Mouse (Mus musculus): Measurements from ENCODE around the gene Gng2. TPM values are rescaled to one million over a fixed set of nuclear protein-coding genes. Genes with fewer than 3 reads are reported as not detected.

The Gng2 gene
- polyA plus RNA-seq, 1 experiment from 2014 or later = 195 TPM

DNA sequence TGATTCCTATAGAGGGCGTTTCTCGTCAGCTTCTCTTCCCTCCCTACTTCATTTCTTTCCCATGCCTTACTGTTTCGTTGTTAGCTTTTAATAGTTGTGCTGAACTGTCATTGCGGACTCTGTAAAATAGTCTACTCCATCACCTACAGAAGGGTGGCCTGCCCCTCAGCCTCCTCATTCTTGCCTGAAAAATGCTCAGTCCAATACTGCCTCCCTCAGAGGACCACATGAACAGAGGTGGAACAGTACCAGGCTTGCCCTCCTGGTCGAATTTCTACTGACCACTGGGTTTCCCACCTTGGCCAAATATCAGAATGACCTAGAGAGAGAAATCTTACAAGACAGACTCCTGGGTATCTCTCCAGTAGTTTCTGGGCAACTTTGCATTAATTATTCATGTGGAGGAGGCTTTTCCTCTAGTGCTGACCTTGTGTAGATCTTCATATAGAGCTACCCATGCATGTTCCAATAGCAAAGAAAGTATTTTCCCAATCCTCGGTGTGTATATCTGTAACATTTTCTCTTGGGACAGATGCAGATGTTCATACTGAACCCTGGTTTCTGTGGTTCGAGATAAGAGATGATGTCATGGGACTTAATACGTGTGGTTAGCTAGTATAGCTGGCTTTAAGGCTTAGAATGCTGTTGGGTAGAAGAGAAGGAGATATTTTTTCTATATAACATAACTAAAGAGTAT, 15.6 kb upstream of the Gng2 start:
- Histone ChIP-seq H3K9ac (replicated peaks) (no peak overlapping the region), H3K27ac (replicated peaks) (no peak overlapping the region), H3K9me3 (no peaks in the 10 kb centered on the region), H3K4me2 (replicated peaks) (no peak overlapping the region), H3K4me1 (peaks cover 7% of the 10 kb centered on the region), H3K36me3 (no peaks in the 10 kb centered on the region), H3K27me3 (no peaks in the 10 kb centered on the region; the same call in 1 of the 2 replicates), H3K4me3 (no peak overlapping the region)
- WGBS = 89% methylated on average over 8 of the region's 8 CpGs
- ATAC-seq (ENCODE audit: low FRiP score, low read depth) = no peak

DNA sequence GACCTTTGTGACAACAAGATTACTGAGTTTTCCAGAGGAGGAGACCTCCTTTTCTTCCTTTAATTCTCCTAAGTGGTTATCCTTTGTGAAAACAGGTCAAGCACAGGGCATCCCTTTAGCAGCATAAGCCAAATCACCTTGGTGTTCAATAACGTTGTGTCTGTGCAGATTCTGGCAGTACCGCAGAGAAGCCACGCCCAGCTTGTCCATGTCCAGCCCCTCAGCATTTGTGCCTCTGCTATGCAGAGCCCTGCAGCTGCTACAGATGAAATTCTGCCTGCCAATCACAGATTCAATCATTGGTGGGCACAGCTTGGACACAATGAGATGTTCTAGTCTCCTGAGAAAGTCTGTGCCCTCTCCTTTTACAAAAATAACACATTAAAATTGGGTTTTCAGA, 14.4 kb upstream of the Gng2 start:
- Histone ChIP-seq H3K9ac (replicated peaks) (no peak overlapping the region), H3K9me3 (no peaks in the 10 kb centered on the region), H3K4me2 (replicated peaks) (no peak overlapping the region), H3K27ac (replicated peaks) (peak overlapping the region; percentile 26; the same call in 1 of the 2 replicates), H3K4me3 (no peak overlapping the region), H3K4me1 (peaks cover 9% of the 10 kb centered on the region), H3K36me3 (no peaks in the 10 kb centered on the region), H3K27me3 (no peaks in the 10 kb centered on the region; the same call in 1 of the 2 replicates)
- WGBS = 18% methylated on average over 3 of the region's 3 CpGs
- no peak for ATAC-seq (ENCODE audit: low FRiP score, low read depth)

DNA sequence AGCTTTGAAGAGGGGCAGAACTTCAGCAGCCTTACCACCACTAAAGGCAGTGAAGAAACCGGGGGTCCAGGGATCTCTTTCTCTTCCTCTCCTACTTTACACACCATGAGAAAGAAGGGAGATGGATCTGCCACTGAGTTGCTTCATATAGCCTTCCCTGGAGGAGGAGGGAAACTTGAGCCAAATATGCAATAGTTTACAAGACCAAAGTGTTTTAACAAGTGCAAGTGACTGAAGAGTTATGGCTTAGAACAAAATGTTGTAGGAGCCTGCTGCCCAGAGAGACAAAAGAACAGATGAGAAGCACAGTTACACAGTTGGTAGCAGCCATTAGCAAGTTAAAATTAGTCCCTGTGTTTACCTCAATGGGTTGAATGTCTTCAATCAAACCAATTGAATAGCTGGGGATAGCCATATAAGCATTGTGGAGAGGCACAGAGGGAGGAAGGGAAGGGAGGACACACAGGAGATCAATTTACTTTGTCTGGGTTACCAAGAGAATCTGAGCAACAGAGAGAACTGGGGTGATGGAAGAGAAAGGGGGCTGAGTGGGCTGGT, 13.1 kb upstream of the Gng2 start:
- no peaks in the 10 kb centered on the region; the same call in 1 of the 2 replicates for H3K27me3 ChIP-seq
- 92% methylated on average over 1 of the region's 1 CpGs for WGBS

DNA sequence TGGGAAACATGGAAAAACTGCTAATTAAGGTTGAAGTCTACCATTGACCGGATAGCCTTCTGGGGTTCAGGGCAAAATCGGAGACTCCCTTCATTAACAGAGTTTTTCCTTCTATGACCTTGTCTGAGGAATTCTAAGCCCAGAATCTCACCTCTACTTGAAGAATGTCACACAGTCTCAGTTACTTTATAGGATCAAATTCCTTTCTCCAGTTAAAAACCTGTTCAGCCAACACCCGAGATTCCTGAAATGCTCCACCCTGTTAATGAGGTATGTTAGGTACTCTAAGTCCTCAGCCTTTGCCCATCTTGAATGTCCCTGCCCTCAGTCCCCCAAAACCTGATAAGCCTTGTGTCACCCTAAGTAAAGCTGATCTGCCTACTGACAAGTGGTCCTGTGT, 11.0 kb upstream of the Gng2 start:
- ATAC-seq (ENCODE audit: low FRiP score, low read depth) = no peak
- Histone ChIP-seq H3K9ac (replicated peaks) (no peak overlapping the region), H3K9me3 (no peaks in the 10 kb centered on the region), H3K27ac (replicated peaks) (peak overlapping the region; percentile 63), H3K4me1 (peaks cover 37% of the 10 kb centered on the region), H3K27me3 (no peaks in the 10 kb centered on the region; the same call in 1 of the 2 replicates), H3K4me3 (no peak overlapping the region), H3K36me3 (no peaks in the 10 kb centered on the region), H3K4me2 (replicated peaks) (no peak overlapping the region)
- WGBS = 95% methylated on average over 3 of the region's 3 CpGs

More for the DNA sequence above, 13.1 kb upstream of the Gng2 start:
- peaks cover 21% of the 10 kb centered on the region for H3K4me1 ChIP-seq
- H3K9me3 ChIP-seq = no peaks in the 10 kb centered on the region
- H3K4me2 ChIP-seq (replicated peaks) = no peak overlapping the region
- H3K9ac ChIP-seq (replicated peaks) = no peak overlapping the region
- no peak overlapping the region for H3K27ac ChIP-seq (replicated peaks)
- no peak overlapping the region for H3K4me3 ChIP-seq
- no peaks in the 10 kb centered on the region for H3K36me3 ChIP-seq
- no peak for ATAC-seq (ENCODE audit: low FRiP score, low read depth)

DNA sequence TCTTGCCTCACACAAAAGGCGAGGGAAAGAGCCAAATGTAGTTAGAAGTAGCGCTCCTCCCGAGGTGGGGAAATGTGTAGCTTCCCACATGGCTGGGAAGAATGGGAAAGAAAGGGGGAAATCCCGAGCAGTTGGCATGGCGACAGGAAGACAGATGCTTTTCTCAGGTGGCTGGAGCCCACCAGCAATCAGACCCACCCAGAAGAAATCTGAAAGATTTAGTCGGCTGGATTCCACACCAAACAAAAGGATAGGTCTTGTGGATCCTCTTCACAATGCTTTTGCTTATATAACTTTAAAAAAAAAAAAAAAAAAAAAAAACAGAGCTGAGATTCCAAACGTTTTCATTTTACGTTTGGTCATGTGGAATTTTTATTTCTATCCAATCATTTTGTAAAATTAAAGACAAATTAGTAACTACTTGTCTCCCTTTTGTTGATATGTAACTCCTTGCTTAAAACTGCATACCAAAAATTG, 10.0 kb upstream of the Gng2 start:
- ATAC-seq (ENCODE audit: low FRiP score, low read depth) = peak; percentile 71
- H3K4me3 ChIP-seq = peak overlapping the region; percentile 33
- H3K36me3 ChIP-seq = no peaks in the 10 kb centered on the region
- H3K9ac ChIP-seq (replicated peaks) = peak overlapping the region; percentile 49
- 7% methylated on average over 8 of the region's 8 CpGs for WGBS
- H3K27me3 ChIP-seq = no peaks in the 10 kb centered on the region; the same call in 1 of the 2 replicates
- H3K4me1 ChIP-seq = peaks cover 37% of the 10 kb centered on the region
- peak overlapping the region; percentile 49 for H3K4me2 ChIP-seq (replicated peaks)
- no peaks in the 10 kb centered on the region for H3K9me3 ChIP-seq
- H3K27ac ChIP-seq (replicated peaks) = peak overlapping the region; percentile 99

DNA sequence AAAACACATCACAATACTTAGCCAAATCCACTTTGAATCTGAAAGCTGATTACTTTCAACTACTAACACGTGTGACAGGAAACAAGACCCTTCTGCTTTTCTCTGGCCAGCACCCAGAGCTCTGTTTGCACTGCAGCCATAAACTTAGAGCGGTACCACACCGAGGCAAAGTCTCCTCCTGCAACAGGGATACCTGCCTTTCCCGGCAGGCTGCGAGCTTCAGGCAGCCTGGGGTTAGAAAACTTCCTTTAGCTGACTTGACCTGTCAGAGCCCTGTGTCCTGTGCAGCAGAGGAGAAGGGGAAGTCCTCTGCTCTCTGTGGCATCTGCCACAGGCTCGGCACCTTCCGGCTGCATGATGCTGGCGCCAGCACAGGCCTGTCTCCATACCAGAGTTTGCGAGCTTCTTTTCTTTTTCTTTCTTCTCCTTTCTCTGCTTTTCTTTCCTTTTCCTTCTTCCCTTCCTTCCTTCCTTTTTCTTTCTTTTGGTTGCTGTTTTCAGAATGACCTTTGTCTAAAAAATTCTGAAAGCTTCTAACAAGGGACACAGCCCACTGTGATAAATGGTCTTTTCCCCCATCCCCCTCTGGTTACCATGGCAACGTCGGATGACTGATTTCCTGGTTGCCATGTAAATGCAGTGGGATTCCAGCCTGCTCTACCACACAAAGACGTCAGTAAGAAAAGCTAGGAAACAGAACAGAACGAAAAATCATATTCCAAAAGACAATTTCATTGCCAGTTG, 9.4 kb upstream of the Gng2 start:
- no peaks in the 10 kb centered on the region for H3K36me3 ChIP-seq
- no peaks in the 10 kb centered on the region for H3K9me3 ChIP-seq
- peak overlapping the region; percentile 49 for H3K9ac ChIP-seq (replicated peaks)
- H3K4me3 ChIP-seq = peak overlapping the region; percentile 33
- peaks cover 35% of the 10 kb centered on the region for H3K4me1 ChIP-seq
- no peaks in the 10 kb centered on the region; the same call in 1 of the 2 replicates for H3K27me3 ChIP-seq
- 1% methylated on average over 13 of the region's 13 CpGs for WGBS
- H3K4me2 ChIP-seq (replicated peaks) = peak overlapping the region; percentile 49
- peak overlapping the region; percentile 99 for H3K27ac ChIP-seq (replicated peaks)
- peak; percentile 90 for ATAC-seq (ENCODE audit: low FRiP score, low read depth)

DNA sequence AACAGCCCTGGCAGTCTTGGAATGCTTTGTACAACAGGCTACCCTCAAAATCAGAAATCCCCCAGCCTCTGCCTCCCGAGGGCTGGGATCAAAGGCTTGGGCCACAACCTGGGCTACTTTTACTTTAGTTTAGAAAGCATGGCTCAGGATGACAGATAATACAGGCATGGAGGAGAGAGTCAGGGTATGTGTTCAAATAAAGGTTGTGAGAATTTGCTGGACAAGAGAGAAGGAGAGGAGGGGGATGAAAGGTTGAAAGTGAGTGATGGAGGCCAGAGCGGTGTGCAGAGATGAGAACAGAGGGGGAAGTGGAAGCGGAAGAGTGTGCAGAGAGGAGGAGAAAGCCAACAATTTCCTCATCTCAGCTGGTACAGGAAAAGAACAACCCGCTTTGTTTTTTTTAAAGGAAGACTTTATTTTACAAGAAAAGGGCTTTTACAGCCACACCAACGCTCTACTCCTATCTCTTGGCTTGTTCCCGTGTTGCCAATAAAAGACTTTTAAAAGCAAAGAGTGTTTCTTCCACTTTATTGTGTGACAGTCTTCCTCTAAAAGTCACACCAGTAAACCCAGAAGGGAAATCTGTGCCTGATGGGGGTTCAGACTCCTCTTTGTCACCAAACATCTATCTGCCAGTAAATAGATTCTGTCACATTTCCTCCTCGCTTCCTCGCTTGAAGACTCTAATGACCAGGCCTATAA, 8.6 kb upstream of the Gng2 start:
- peak overlapping the region; percentile 49; the same call in 1 of the 2 replicates for H3K9ac ChIP-seq (replicated peaks)
- peak overlapping the region; percentile 49 for H3K4me2 ChIP-seq (replicated peaks)
- H3K4me3 ChIP-seq = peak overlapping the region; percentile 33
- 35% methylated on average over 8 of the region's 8 CpGs for WGBS
- no peaks in the 10 kb centered on the region; the same call in 1 of the 2 replicates for H3K27me3 ChIP-seq
- H3K4me1 ChIP-seq = peaks cover 33% of the 10 kb centered on the region
- peak overlapping the region; percentile 99 for H3K27ac ChIP-seq (replicated peaks)
- no peak for ATAC-seq (ENCODE audit: low FRiP score, low read depth)
- no peaks in the 10 kb centered on the region for H3K9me3 ChIP-seq
- H3K36me3 ChIP-seq = no peaks in the 10 kb centered on the region

DNA sequence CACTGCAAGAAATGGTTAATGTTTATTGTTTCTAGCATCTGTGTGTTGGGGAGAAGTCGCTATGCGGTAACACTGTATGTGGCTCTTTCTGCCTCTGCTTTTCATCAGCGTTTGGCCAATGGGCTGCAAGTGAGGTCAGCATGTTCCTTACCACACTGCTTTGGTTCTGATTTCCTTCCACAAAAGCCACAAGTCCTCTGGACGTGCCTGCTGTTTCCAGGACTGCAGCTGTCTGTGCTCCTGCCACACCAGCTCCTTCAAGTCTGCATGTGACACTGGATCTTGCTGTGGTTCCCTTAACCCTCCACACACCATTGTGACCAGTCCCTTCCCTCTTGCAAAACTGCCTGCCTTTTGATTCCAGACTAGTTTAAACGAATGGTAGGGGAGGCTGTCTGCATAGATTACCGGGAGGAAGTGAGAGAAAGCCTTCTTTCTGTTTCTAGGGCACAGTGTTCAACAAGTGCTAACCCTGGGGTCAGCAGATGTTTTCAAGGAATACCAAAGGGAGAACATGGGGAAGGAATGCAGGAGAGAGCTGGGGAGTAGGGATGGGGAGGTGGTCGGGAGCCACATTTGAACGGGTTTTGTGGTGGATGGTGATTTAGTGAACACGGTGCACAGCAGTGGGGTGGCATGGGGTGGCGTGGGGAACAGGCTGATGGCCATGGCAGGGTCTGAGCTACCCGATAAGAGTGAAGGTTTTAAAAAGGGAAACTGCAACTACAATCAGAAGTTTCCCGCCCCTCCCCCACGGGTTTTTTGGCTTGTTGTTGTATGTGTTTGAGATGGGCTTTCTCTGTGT, 7.9 kb upstream of the Gng2 start:
- Histone ChIP-seq H3K4me3 (no peak overlapping the region), H3K9ac (replicated peaks) (peak overlapping the region; percentile 49; the same call in 1 of the 2 replicates), H3K9me3 (no peaks in the 10 kb centered on the region), H3K27ac (replicated peaks) (peak overlapping the region; percentile 99), H3K27me3 (no peaks in the 10 kb centered on the region), H3K36me3 (no peaks in the 10 kb centered on the region), H3K4me2 (replicated peaks) (peak overlapping the region; percentile 49), H3K4me1 (peaks cover 35% of the 10 kb centered on the region)
- peak; percentile 32; the same call in 1 of the 2 replicates for ATAC-seq (ENCODE audit: low FRiP score, low read depth)
- WGBS = 7% methylated on average over 13 of the region's 13 CpGs

DNA sequence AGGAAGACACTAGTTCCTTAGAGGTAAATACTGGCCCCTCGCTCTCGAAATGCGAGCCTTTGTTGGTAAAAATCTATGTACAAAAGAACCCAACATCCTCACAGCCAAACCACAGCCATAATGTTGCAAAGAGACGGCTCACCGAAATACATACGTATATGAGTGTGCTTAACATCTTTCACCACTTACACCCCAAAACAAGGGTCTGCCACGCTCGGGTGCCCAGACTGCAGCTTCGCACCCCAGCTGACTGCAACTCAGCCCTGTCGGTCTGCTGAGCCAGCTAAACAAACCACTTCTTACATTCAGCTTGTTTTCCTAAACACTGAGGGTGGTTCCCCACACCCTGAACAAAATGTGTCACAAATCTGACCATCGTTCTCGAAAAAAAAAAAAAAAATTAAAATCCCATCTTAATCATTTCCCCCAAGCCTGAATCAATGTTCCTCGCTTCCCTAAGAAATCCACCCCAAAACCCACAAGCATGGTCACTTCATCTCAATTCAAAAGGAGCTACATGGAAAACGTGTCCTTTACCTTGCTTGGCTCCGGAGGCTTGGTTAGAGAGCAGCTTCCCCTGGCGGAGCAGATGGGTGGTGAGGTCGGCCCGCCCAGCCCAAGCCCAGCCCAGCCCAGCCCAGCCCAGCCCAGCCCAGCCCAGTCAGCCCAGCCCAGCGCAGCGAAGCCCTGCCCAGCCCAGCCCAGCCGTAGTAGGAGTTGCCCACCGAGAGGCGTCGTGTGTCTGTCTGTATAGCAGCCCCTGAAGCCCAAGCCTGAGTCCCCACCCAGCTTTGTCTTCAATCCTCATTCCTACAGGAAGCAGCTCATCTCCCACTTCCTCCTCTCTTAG, 781 bp downstream of the Gng2 start:
- peak; percentile 97 for ATAC-seq (ENCODE audit: low FRiP score, low read depth)
- no peaks in the 10 kb centered on the region for H3K9me3 ChIP-seq
- H3K4me2 ChIP-seq (replicated peaks) = peak overlapping the region; percentile 57
- peak overlapping the region; percentile 79 for H3K9ac ChIP-seq (replicated peaks)
- peak overlapping the region; percentile 97 for H3K27ac ChIP-seq (replicated peaks)
- H3K36me3 ChIP-seq = no peaks in the 10 kb centered on the region
- H3K27me3 ChIP-seq = no peaks in the 10 kb centered on the region
- H3K4me3 ChIP-seq = peak overlapping the region; percentile 63
- WGBS = under 1% methylated on average over 24 of the region's 24 CpGs
- H3K4me1 ChIP-seq = peaks cover 40% of the 10 kb centered on the region

DNA sequence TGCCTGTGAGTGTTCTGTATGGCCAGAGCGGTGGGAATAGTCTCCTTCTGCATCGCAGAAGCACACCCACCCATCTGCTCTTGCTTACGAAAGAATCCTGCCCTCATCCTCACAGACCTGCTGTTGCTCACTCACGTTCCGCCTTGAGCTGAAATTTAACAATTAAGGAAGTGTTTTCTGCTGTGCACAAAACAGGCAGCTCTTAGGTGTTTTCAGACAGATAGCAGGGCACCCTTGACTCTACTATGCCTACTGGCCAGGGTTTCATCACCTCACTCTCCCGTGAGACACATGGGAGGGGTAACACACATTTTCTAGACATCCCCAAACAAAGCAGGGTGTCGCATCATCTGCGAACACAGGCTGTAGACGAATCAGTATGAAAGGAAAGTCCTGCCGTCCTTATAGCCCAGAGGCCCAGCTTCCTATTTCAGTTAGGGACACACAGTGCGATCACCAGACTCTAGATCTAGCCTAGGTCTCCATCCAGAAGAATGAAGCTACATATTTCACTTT, 2.4 kb downstream of the Gng2 start:
- WGBS = 26% methylated on average over 11 of the region's 11 CpGs
- Histone ChIP-seq H3K4me3 (peak overlapping the region; percentile 48), H3K4me2 (replicated peaks) (peak overlapping the region; percentile 50), H3K36me3 (no peaks in the 10 kb centered on the region), H3K4me1 (peaks cover 53% of the 10 kb centered on the region), H3K9me3 (no peaks in the 10 kb centered on the region), H3K9ac (replicated peaks) (peak overlapping the region; percentile 56), H3K27ac (replicated peaks) (peak overlapping the region; percentile 83), H3K27me3 (no peaks in the 10 kb centered on the region)
- ATAC-seq (ENCODE audit: low FRiP score, low read depth) = 0 out of 2 replicates have a peak, but pooled peaks have one; percentile 24

Measured in midbrain, embryonic 12.5 days (tissue).